Mouse (Mus musculus) CH12.LX (cell line): ENCODE data around the gene Defb36.

Experiments used
- MEF2A ChIP-seq: IDR thresholded peaks from 2 replicates; pipeline ENCODE4 v1.6.1; 2014; ENCODE audit warnings: low read depth, mild to moderate bottlenecking, inconsistent platforms, low read length, improper control_type of control experiment, borderline replicate concordance
- SIN3A ChIP-seq: IDR thresholded peaks from 2 replicates; pipeline ENCODE4 v1.6.1; 2012; ENCODE audit warnings: low read length, improper control_type of control experiment, inconsistent platforms
- UBTF ChIP-seq: IDR thresholded peaks from 2 replicates; pipeline ENCODE4 v1.6.1; 2012; ENCODE audit warnings: low read depth, mild to moderate bottlenecking, inconsistent platforms, low read length, improper control_type of control experiment, moderate library complexity

- TF ChIP-seq SIN3A (no peak), UBTF (no peak), MEF2A (no peak)
Measured at GRCm38 (mm10) chr2:152629904-152630303, 25.8 kb downstream of the Defb36 start.
